Mouse (Mus musculus) ovary, postnatal 14 days (tissue): ENCODE results near the gene Ggn.
A peak's percentile ranks its signal among the peaks of the same experiment; 100 is the strongest.
"Not testable (repeated sequence)": the region's sequence is repeated elsewhere in the genome, so short reads cannot be mapped to it uniquely, and the experiment has no call there.

Experiments used
- DNase-seq: peaks from one replicate; pipeline ENCODE4 v3.0.0; 2022; ENCODE audit warnings: low spot score

Gene Ggn

DNA sequence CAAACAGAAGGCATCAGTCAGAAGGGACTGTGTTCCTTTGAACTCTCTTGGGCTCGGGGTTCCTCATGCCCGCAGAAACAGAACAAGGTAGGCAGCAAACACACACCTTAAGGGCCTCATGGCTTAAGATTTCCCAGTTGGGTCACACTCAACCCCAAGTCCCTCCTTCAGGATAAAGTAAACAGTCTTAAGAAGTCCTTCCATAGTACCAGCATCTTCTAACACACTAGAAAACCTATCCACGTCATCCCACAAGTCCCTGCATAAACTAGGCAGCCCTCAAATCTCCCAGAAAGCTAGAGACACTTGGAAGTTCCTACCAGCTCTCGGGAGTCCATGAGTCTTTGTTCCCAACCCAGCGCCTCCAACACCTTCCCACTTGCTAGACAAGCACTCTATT is 7.7 kb upstream of the Ggn start:
- no peak for DNase-seq

- DNase-seq = no peak
Measured at GRCm38 (mm10) chr7:29162750-29163525, 7.1 kb upstream of the Ggn start.

GRCm38 (mm10) chr7:29167656-29168055 is 2.4 kb upstream of the Ggn start:
- no peak for DNase-seq

GRCm38 (mm10) chr7:29168121-29168695 is 1.8 kb upstream of the Ggn start:
- no peak for DNase-seq

- no peak for DNase-seq
Measured at GRCm38 (mm10) chr7:29168791-29169230, 1.2 kb upstream of the Ggn start.

GRCm38 (mm10) chr7:29169231-29170065 is 562 bp upstream of the Ggn start:
- peak; percentile 57 for DNase-seq

DNA sequence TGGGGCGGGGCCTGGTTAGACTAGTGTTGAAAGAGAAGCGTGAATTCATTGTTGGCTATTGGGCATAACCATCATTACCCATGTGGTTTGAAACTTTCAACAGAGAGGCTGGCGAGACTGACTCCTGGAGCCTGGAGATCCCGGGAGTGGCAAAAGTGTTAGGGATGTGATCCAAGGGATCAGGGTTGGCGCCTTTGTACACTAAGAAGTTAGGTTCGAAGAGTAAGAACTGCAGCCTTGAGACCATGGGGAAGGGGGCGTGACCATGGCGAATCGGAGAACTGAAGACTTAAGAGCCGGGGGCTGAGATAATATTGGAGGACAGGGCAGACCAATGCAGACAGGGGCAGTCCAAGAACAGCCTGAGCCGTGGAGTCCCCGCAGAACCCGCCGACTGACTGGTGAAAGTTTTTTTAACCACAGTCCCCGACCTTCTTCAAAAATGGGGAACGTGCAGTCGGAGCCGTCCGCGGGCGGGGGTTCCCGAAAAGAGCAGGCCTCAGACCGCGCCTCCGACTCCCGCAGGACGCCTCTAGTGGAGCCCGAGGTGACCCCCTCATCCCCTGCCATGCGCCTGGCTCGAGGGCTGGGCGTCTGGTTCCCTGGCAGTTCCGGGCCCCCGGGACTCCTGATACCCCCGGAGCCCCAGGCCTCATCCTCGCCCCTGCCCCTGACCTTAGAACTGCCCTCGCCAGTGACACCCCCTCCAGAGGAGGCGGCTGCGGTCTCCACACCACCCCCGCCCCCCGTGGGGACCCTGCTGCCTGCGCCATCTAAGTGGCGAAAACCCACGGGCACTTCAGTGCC is 948 bp downstream of the Ggn start:
- DNase-seq = no peak

DNA sequence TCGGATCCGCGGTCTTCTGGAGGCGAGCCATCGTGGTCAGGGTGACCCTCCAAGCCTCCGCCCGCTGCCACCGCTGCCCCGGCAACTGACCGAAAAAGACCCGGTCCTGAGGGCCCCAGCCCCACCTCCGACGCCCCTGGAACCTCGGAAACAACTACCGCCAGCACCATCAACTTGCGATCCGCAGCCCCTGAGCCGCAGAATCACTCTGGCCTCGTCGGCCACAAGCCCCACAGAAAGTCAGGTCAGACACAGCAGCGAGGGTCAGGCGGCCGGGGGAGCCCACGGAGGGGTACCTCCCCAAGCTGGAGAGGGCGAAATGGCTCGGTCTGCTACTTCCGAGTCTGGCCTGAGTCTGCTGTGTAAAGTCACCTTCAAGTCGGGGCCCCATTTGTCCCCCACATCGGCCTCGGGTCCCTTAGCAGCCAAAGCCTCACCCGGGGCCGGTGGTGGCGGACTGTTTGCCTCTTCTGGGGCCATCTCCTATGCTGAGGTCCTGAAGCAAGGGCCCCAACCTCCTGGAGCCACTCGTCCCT is 1.6 kb downstream of the Ggn start:
- DNase-seq = no peak

DNA sequence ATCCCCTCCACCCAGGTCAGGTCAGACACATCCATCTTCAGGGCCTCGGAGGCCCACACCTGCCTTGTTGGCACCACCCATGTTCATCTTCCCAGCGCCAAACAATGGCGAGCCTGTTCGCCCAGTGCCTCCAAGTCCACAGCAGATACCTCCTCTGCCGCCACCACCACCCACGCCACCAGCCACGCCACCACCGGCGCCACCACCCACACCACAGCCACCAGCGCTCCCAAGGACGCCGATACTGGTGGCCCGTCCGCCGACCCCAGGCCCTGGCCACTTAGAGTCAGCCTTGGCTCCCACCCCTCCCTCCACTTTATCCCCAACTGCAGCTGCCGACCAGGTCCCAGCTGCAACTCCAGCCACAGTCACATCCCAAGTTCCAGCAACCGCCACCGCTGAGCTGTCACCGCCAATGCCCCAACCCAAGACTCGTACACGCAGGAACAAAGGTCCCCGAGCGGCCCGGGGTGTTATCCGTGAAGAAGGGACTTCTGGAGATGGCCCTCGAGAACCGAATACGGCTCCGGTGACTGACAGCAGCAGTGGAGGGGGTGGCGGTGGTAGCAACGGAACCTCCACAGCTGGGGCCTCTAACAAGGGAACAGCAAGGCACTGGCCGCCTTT is 2.5 kb downstream of the Ggn start:
- DNase-seq = no peak

GRCm38 (mm10) chr7:29178106-29178505 is 8.1 kb downstream of the Ggn start:
- no peak for DNase-seq

DNA sequence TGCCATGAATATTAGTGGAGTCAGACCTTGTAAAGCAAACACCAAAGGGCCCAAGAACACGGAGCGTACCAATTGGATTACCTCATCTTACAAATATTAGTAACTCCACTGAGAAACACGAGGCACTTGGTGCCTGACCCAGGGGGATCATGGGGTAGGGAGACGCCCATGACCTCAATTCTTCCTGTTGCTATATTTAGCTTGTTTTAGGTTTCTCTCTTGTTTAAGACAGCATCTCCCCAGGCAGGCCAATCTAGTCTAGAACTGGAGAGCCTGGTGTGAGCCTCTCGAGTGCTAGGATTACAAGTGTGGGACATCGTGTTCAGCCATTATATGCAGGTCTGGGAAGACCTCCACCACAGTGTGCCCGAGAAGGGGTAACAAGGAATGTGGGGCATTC is 9.3 kb downstream of the Ggn start:
- no peak for DNase-seq

DNA sequence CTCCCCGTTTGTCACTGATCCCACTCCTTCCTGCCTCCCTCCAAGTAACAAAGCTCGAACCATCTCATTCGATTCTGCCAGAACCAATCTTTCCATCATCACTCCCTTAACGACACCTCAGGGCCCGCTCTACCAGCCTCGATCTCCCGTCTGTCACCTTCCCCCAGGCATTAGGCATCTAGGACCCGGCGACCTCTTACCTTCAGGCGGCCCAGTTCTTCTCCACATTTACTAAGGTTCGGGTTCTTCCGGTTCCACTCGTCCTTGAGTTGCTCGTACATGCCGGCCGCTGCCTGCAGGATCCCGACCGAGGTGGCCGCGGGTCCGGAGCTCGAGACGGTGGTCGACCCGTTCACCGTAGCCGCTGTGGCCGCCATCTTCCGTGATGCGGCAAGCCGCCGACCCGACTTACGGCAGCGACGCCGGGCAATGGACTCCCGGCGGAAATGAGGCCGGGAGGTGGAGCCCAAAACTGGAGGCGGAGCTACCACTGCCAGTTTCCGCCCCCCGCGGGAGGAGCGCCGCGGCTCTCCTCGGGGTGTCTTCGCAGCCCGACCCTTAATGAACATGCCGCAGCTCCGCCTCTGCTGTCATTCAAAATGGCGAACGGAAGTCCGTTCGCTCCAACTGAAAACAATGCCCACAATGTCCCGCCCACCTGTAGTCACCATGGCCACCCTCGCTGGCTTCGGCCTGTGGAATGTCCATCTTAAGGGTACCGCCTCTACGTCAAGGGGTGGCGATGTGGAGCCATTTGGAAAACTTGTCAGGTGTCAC is 10.3 kb downstream of the Ggn start, which contains the start of gene Psmd8:
TSS of gene Psmd8 (minus strand) at position 625 of the 777 bp plus-strand sequence.
- peak; percentile 91 for DNase-seq

GRCm38 (mm10) chr7:29180854-29181236 is 10.8 kb downstream of the Ggn start:
- no peak for DNase-seq

- DNase-seq = not testable (repeated sequence)
Measured at GRCm38 (mm10) chr7:29181323-29181722, 11.3 kb downstream of the Ggn start.

DNA sequence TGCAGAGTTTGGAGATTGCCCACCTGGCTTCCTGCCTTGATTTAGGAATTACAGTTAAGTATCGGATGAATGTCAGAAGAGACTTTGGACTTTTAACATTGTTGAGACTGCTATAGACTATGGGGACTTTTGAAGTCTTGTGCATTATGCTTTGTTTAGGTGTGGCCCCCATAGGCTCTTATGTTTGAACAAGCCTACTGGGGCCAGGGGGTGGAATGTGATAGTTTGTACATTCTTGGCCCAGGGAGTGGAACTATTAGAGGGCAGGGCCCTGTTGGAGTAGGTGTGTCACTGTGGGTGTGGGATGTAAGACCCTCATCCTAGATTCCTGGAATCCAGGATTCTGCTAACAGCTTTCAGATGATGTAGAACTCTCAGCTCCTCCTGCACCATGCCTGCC is 24.2 kb downstream of the Ggn start:
- not testable (repeated sequence) for DNase-seq

DNA sequence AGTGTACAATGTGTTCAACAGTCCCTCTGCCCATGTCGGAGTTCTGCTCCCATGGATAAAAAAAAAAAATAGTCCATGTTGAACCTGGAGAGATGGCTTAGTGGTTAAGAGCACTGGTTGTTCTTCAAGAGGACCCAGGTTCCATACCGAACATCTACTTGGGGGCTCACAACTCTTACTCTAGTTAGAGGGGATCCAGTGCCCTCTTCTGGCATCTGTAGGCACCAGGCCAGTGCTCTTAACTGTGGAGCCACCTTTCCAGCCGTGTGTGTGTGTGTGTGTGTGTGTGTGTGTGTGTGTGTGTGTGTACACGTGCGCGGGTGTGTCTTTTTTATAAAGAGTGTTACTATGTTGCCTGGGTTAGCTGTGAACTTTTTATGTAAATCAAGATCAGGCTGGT is 32.6 kb downstream of the Ggn start:
- DNase-seq = no peak

DNA sequence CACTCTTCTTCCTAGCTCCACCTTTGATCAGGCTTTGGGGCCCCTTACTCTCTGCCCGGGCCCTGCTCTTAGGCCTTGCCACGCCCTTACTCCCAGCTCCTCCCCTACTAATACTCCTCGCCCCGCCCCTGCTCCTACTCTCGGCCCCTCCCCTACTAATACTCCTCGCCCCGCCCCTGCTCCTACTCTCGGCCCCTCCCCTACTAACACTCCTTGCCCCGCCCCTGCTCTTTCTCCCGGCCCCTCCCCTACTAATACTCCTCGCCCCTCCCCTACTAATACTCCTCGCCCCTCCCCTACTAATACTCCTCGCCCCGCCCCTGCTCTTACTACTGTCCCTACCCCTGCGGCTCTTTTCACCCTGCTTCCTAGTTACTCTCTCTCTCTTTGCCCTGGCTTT is 41.0 kb downstream of the Ggn start:
- DNase-seq = peak; percentile 42

GRCm38 (mm10) chr7:29211415-29212198 is 41.6 kb downstream of the Ggn start:
- DNase-seq = peak; percentile 86

- DNase-seq = peak; percentile 10
Measured at GRCm38 (mm10) chr7:29212199-29212765, 42.3 kb downstream of the Ggn start.
